Comparison of ENCODE assay signal across 8 mouse cellular contexts in the genomic region with DNA sequence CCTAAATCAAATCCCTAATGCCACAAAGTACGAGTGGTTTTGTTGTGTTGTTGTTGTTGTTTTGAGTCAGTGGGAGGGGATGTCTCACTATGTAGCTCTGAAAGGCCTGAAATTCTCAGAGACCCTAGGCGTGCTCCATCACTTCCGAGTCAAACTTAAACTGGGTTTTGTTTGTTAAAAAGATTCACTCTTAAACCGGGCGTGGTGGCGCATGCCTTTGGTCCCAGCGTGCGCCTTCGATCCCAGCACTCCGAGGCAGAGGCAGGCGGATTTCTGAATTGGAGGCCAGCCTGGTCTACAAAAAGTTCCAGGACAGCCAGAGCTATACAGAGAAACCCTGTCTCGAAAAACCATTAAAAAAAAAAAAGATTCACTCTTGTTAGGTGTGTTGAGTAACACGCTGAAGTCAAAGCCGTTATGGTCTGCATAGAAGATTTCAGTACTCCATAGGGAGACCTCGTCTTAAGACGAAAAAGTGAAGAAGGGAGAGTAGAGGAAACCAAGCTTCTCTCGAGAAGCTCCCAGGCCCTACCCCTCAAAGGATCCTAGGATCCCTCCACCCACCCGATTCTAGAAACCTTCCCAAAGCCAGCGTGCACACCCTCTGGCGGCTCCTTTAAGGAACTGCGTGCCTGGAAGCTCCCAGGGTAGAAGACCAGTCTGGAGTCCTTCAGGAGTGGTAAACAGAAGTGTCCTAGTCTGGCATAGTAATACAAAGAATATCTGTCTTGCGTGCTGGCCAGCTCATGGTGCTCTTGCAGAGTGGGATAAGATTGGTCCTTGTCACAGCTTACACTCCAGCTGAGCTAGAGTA. TPM values are rescaled to one million over a fixed set of nuclear protein-coding genes. Genes with fewer than 3 reads are reported as not detected.
DNase-seq lines count a peak whose midpoint lies in the region; ATAC-seq and TF ChIP-seq lines count a peak whose summit lies in the region.

No protein-coding gene starts in this region.

- TF ChIP-seq CTCF in spleen, adult 2 months (IDR thresholded peaks at IDR 0.05; ENCODE audit: extremely low read depth, insufficient read depth, insufficient read length, insufficient replicate concordance), result peak; percentile 54; the same call in 1 of the 2 replicates

- peaks cover 32% of the 10 kb centered on the region for H3K4me1 ChIP-seq in spleen, adult 2 months (ENCODE audit: control insufficient read depth, insufficient read depth, insufficient read length)
- H3K4me1 ChIP-seq in hindbrain, embryonic 13.5 days (replicated peaks), result peaks cover 54% of the 10 kb centered on the region
- peaks cover 50% of the 10 kb centered on the region for H3K4me1 ChIP-seq in limb, embryonic 10.5 days

- H3K27me3 ChIP-seq in spleen, adult 2 months (ENCODE audit: control insufficient read depth, insufficient read depth, low read length), result no peaks in the 10 kb centered on the region
- H3K27me3 ChIP-seq in hindbrain, embryonic 13.5 days, result no peaks in the 10 kb centered on the region
- H3K27me3 ChIP-seq in limb, embryonic 10.5 days (ENCODE audit: low read depth, poor library complexity, severe bottlenecking), result no peaks in the 10 kb centered on the region
- no peaks in the 10 kb centered on the region for H3K27me3 ChIP-seq in splenic B cell, adult 2 months (ENCODE audit: control insufficient read depth, insufficient read depth, low read length, poor library complexity, severe bottlenecking)

- H3K9ac ChIP-seq in hindbrain, embryonic 13.5 days, result peak overlapping the region; percentile 99

- H3K4me3 ChIP-seq in spleen, adult 2 months (ENCODE audit: extremely low read depth, insufficient read depth, insufficient read length), result peak overlapping the region; percentile 98
- H3K4me3 ChIP-seq in hindbrain, embryonic 13.5 days, result peak overlapping the region; percentile 94
- peak overlapping the region; percentile 98 for H3K4me3 ChIP-seq in limb, embryonic 10.5 days

- DNase-seq in spleen, adult 2 months (ENCODE audit: low read depth in 1 of 2, low spot score in 2 of 2), result peak in 1 of 2 experiments; percentile 23
- DNase-seq in spleen, postnatal 4 days (ENCODE audit: low spot score in 2 of 2), result no peak
- DNase-seq in cerebellum, adult 9-11 months, result peak; percentile 67
- peak; percentile 69 for DNase-seq in forelimb bud, embryonic 11.5 days (ENCODE audit: low read depth, low spot score)
- peak; percentile 65 for DNase-seq in limb, embryonic 10.5 days (ENCODE audit: low spot score)
- peak; percentile 80 for DNase-seq in mesoderm, embryonic 11.5 days (ENCODE audit: low read depth, low spot score)
- DNase-seq in splenic B cell, adult 2 months (ENCODE audit: low read depth, low spot score), result peak; percentile 59

- H3K9me3 ChIP-seq in hindbrain, embryonic 13.5 days, result no peaks in the 10 kb centered on the region
- H3K9me3 ChIP-seq in limb, embryonic 10.5 days (replicated peaks), result no peaks in the 10 kb centered on the region

- peak overlapping the region; percentile 99 for H3K4me2 ChIP-seq in hindbrain, embryonic 13.5 days

- no peaks in the 10 kb centered on the region for H3K36me3 ChIP-seq in spleen, adult 2 months (ENCODE audit: control insufficient read depth, insufficient read depth, low read length)
- H3K36me3 ChIP-seq in hindbrain, embryonic 13.5 days, result no peaks in the 10 kb centered on the region; the same call in 1 of the 2 replicates
- H3K36me3 ChIP-seq in limb, embryonic 10.5 days, result peaks cover 24% of the 10 kb centered on the region
- H3K36me3 ChIP-seq in splenic B cell, adult 2 months (ENCODE audit: control insufficient read depth, insufficient read depth, low read length, poor library complexity, severe bottlenecking), result no peaks in the 10 kb centered on the region

- peak overlapping the region; percentile 92 for H3K27ac ChIP-seq in spleen, adult 2 months (ENCODE audit: insufficient read depth, low read length)
- H3K27ac ChIP-seq in hindbrain, embryonic 13.5 days, result peak overlapping the region; percentile 96
- H3K27ac ChIP-seq in limb, embryonic 10.5 days, result peak overlapping the region; percentile 97

- TF ChIP-seq POLR2A in spleen, adult 2 months (IDR thresholded peaks at IDR 0.05; ENCODE audit: low read depth, low read length), result no peak

- ATAC-seq in hindbrain, embryonic 13.5 days (ENCODE audit: low FRiP score), result no peak

- 11% methylated on average over 22 of the region's 22 CpGs for WGBS in spleen, adult 2 months
- 32% methylated on average over 22 of the region's 22 CpGs for WGBS in hindbrain, embryonic 13.5 days
- WGBS in limb, embryonic 10.5 days, result 41% methylated on average over 22 of the region's 22 CpGs

RNA-seq across cellular contexts. Expression of a gene that starts 0.8 kb away (rescaled TPM):
- 49.3 and 66.0 TPM in 2 replicates for polyA plus RNA-seq in spleen, adult 2 months (2012; rRNA removed)
- polyA plus RNA-seq in hindbrain, embryonic 13.5 days (2015; fragmentation: Nextera tagmentation; extraction: Ambion mirVana), result 13.4 TPM in 2 replicates
- polyA plus RNA-seq in limb, embryonic 10.5 days (2016; fragmentation: Nextera tagmentation; extraction: Ambion mirVana), result 16.0 and 18.3 TPM in 2 replicates

RNA-seq across cellular contexts. Expression of a gene that starts 34.4 kb away (rescaled TPM):
- polyA plus RNA-seq in spleen, adult 2 months (2012; rRNA removed), result 25.1 and 28.1 TPM in 2 replicates
- polyA plus RNA-seq in hindbrain, embryonic 13.5 days (2015; fragmentation: Nextera tagmentation; extraction: Ambion mirVana), result 127 and 129 TPM in 2 replicates
- polyA plus RNA-seq in limb, embryonic 10.5 days (2016; fragmentation: Nextera tagmentation; extraction: Ambion mirVana), result 308 and 315 TPM in 2 replicates

RNA-seq across cellular contexts. Expression of a gene that starts 51.1 kb away (rescaled TPM):
- 21.4 and 25.6 TPM in 2 replicates for polyA plus RNA-seq in spleen, adult 2 months (2012; rRNA removed)
- 0.98 and 1.1 TPM in 2 replicates for polyA plus RNA-seq in hindbrain, embryonic 13.5 days (2015; fragmentation: Nextera tagmentation; extraction: Ambion mirVana)
- 0.25 and 0.38 TPM in 2 replicates for polyA plus RNA-seq in limb, embryonic 10.5 days (2016; fragmentation: Nextera tagmentation; extraction: Ambion mirVana)

Comparison
In these comparisons a context has a peak if more than half of its experiments do, and no peak if none do; other contexts are left out.
1. DNase-seq: peak in cerebellum, adult 9-11 months (single experiment), forelimb bud, embryonic 11.5 days (single experiment), limb, embryonic 10.5 days (single experiment), mesoderm, embryonic 11.5 days (single experiment) and splenic B cell, adult 2 months (single experiment); none in spleen, postnatal 4 days (0 of 2).
2. RNA of a gene that starts 51.1 kb away (polyA plus RNA-seq): 21.4 to 25.6 TPM in spleen, adult 2 months; 0.98 to 1.1 TPM in hindbrain, embryonic 13.5 days and 0.25 to 0.38 TPM in limb, embryonic 10.5 days; every median in the first group is over 10 times any median in the second.
3. Peak in every context shown above with its lines, with median percentiles within 50 percentile points of each other: H3K27ac ChIP-seq and H3K4me3 ChIP-seq.